Mouse (Mus musculus): Measurements from ENCODE around the gene Lpp. TPM values are rescaled to one million over a fixed set of nuclear protein-coding genes. Genes with fewer than 3 reads are reported as not detected.

Gene Lpp
- polyA plus RNA-seq, 1 experiment from 2014 or later = 11.9 TPM

DNA sequence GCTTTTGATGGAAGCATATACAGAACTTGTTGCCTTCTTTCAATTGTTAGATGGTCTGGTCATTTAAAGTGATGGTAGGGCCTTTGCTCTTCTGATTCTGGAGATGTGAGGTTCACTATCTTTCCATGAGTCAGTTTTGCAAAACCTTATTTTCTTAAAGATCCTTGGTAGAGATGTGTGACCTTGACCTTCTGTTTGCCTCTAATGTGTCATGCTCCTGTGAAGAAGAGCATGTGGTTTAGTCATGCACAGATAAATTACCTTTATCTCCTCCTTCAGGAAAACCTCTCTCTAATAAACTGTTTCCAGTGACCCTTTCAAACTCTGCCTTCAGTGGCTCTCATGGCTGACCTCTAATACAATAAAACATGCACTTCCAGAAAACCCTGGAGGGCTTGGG lies 356.5 kb downstream of the Lpp start:
- no peaks in the 10 kb centered on the region for H3K36me3 ChIP-seq
- H3K27ac ChIP-seq = no peak overlapping the region
- no peaks in the 10 kb centered on the region for H3K9me3 ChIP-seq
- no peaks in the 10 kb centered on the region for H3K27me3 ChIP-seq
- H3K4me2 ChIP-seq = no peak overlapping the region
- no peaks in the 10 kb centered on the region for H3K4me1 ChIP-seq (replicated peaks)
- H3K9ac ChIP-seq = no peak overlapping the region
- no peak for ATAC-seq (ENCODE audit: low FRiP score)
- no peak overlapping the region for H3K4me3 ChIP-seq

DNA sequence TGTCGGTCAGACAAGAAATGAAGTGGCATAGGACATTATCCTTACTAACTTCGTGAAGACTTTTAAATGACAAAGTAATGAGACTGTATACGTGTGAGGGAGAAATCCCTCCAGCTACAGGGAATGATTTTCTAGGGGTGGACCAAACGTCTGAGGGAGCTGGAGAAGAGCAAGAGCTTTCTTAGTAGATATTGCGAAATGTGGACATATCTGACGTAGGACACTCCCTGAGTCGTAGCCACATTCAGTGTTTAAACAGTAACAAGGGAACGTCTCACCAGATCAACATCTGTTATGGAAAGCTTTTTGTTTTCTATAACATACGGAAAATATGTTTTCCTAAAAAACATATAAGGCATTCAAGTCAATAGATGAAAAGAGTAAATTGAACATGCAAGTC lies 362.8 kb downstream of the Lpp start:
- Histone ChIP-seq H3K4me2 (no peak overlapping the region), H3K4me3 (no peak overlapping the region), H3K9me3 (no peaks in the 10 kb centered on the region), H3K36me3 (no peaks in the 10 kb centered on the region), H3K9ac (no peak overlapping the region), H3K27ac (no peak overlapping the region), H3K4me1 (replicated peaks) (no peaks in the 10 kb centered on the region), H3K27me3 (no peaks in the 10 kb centered on the region)
- ATAC-seq (ENCODE audit: low FRiP score) = no peak
- WGBS = 91% methylated on average over 9 of the region's 9 CpGs

DNA sequence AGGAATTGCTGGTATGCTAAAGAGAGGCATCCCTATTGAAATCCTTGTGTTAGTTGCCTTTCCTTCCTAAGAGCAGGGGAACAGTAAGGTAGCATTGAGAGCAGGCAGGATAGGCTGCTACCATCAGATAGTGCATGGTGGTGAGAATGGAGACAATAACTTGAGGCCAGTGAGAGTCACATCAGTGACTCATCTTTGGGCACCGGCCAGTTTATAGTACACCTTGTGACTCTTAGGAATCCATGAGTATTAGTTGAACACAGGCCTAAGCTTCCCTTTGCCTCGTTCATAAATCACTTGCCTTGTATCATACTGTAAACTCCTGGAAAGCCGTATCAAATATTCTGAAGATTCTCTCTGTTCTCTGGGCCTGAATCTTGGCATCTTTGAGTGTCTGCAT lies 372.7 kb downstream of the Lpp start:
- no peak for ATAC-seq (ENCODE audit: low FRiP score)
- 89% methylated on average over 3 of the region's 3 CpGs for WGBS

DNA sequence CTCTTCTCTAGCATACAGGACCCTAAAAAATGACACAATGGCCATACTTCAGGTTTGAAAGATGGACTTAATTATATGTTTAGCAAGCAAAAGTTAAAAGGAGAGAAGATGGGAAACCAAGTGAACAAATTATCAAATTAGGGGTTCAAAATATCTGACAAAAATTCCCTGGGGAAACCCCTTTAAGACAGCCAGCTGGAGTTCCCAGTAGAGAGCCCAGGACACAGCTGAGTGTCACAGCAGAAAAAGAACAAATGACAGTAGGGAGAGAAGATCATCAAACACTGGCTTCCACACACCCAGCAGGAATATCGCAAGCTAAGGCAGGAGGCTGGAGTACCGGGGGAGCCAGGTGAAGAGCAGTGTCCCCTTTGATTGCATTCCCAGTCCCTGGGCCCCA lies 373.3 kb downstream of the Lpp start:
- ATAC-seq (ENCODE audit: low FRiP score) = no peak
- peaks cover 5% of the 10 kb centered on the region; the same call in 1 of the 2 replicates for H3K36me3 ChIP-seq
- H3K27me3 ChIP-seq = no peaks in the 10 kb centered on the region
- WGBS = 78% methylated on average over 2 of the region's 2 CpGs
- no peaks in the 10 kb centered on the region for H3K9me3 ChIP-seq
- H3K9ac ChIP-seq = no peak overlapping the region
- no peak overlapping the region for H3K27ac ChIP-seq
- H3K4me1 ChIP-seq (replicated peaks) = no peaks in the 10 kb centered on the region
- H3K4me3 ChIP-seq = no peak overlapping the region
- H3K4me2 ChIP-seq = no peak overlapping the region

More for the DNA sequence above, 372.7 kb downstream of the Lpp start:
- no peaks in the 10 kb centered on the region for H3K27me3 ChIP-seq
- H3K4me1 ChIP-seq (replicated peaks) = no peaks in the 10 kb centered on the region
- no peak overlapping the region for H3K9ac ChIP-seq
- no peak overlapping the region for H3K4me2 ChIP-seq
- H3K9me3 ChIP-seq = no peaks in the 10 kb centered on the region
- H3K36me3 ChIP-seq = peaks cover 5% of the 10 kb centered on the region; the same call in 1 of the 2 replicates
- H3K4me3 ChIP-seq = no peak overlapping the region
- H3K27ac ChIP-seq = no peak overlapping the region

DNA sequence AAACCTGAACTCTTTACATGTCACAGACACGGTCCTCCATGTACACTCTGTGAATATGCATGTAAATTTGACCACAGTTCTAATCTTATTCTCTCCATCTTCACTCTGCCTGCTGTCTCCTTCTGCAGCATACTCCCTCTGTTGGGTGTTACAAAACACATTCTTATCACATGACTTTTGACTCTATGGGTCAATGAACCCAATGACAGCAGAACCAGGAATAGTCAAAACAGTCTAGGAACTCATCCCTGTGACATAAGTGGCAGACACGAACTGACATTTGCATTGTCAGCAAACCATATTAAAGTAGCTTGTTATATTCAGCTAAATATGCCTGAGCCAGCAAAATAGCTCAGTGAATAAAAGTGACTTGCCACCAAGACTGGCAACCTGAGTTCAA lies 383.7 kb downstream of the Lpp start:
- no peak overlapping the region for H3K4me3 ChIP-seq
- no peaks in the 10 kb centered on the region for H3K27me3 ChIP-seq
- WGBS = 90% methylated on average over 2 of the region's 2 CpGs
- ATAC-seq (ENCODE audit: low FRiP score) = no peak
- H3K9ac ChIP-seq = no peak overlapping the region
- H3K27ac ChIP-seq = no peak overlapping the region
- H3K36me3 ChIP-seq = no peaks in the 10 kb centered on the region
- peaks cover 11% of the 10 kb centered on the region for H3K4me1 ChIP-seq (replicated peaks)
- H3K9me3 ChIP-seq = no peaks in the 10 kb centered on the region
- H3K4me2 ChIP-seq = no peak overlapping the region

DNA sequence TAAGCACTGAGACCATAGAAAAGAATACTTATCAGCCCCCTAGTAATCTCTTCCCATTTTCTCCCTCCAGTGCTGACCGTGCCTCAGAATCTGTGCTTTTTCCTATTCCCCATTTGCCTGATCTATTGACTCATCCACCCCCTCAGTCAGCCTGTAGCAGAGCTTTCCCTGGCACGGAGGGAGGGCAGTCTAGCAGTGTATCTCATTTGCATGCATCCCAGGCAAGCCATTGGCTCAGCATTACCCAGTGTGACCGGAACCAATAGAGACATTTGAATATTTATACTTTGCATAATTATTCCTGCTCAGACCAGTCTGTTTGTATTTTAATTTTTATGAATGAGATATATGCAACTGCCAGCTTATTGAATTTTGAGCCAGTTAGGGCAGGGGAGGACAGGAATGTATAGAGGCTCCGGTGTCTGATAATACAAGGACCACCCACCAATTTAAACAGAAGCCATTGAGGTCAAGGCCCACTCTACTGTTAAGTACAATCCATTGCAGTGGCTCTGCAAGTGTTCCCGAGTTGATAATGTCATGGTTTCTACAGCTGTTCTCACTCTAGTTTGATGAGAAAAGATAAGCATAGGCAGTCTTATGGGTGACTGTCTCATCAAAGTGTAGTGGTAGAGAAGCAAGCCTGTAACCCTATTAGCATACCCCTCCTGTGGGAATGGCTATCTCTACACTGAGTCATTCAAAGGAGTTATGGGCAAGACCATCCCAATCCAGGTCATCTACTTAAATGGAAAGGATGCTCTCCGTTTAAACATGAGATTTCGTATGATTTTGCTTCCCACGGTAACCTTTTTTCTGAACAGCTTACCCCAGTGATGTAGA lies 385.3 kb downstream of the Lpp start:
- Histone ChIP-seq H3K4me3 (no peak overlapping the region), H3K4me1 (replicated peaks) (peaks cover 11% of the 10 kb centered on the region), H3K36me3 (no peaks in the 10 kb centered on the region), H3K9ac (no peak overlapping the region), H3K27me3 (no peaks in the 10 kb centered on the region), H3K27ac (no peak overlapping the region), H3K4me2 (no peak overlapping the region), H3K9me3 (no peaks in the 10 kb centered on the region)
- peak; percentile 91 for ATAC-seq (ENCODE audit: low FRiP score)
- 60% methylated on average over 8 of the region's 8 CpGs for WGBS

DNA sequence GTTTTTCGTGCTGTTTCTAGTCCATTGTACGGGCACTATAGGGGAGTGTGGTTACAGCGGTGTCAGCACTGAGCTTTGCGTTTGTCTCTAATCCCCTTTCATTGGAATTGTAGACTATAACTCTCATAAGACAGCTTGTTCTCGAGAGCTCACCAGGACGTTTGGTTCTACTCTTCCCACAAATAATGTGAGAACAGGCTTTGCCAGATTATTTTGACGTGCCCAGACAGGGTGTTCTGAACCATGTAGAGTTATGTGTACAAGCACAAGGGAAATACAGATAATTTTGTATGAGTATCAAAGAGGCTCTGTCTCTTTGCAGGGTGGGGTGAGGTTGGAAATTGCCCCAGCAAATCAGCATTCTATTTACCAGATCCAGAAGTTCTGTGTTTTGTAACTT lies 387.2 kb downstream of the Lpp start:
- H3K4me1 ChIP-seq (replicated peaks) = peaks cover 11% of the 10 kb centered on the region
- no peak overlapping the region for H3K9ac ChIP-seq
- no peak for ATAC-seq (ENCODE audit: low FRiP score)
- H3K27ac ChIP-seq = no peak overlapping the region
- WGBS = 73% methylated on average over 7 of the region's 7 CpGs
- H3K27me3 ChIP-seq = no peaks in the 10 kb centered on the region
- H3K4me3 ChIP-seq = no peak overlapping the region
- no peaks in the 10 kb centered on the region for H3K36me3 ChIP-seq
- no peak overlapping the region for H3K4me2 ChIP-seq
- H3K9me3 ChIP-seq = no peaks in the 10 kb centered on the region

DNA sequence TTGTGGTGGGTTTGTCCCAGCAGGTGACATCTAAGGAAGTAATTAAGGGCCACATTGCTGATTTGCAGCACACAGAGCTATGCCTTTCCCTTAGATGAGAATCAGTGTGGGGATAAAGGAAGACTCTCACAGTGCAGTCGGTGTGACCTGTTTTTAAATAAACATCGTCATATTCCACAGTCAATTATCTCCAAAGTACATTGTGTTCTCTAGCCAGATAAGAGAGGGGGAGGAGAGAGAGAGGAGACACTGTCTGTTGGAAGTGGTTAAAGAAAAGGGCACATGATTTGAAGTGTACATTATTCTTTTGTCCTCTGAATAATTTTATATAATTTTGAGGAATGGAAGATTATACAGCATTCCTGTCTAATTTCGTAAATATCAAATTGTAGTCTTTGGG lies 388.6 kb downstream of the Lpp start:
- H3K4me3 ChIP-seq = no peak overlapping the region
- no peak overlapping the region for H3K27ac ChIP-seq
- WGBS = 89% methylated on average over 3 of the region's 3 CpGs
- ATAC-seq (ENCODE audit: low FRiP score) = no peak
- no peaks in the 10 kb centered on the region for H3K9me3 ChIP-seq
- H3K9ac ChIP-seq = no peak overlapping the region
- H3K27me3 ChIP-seq = no peaks in the 10 kb centered on the region
- no peaks in the 10 kb centered on the region for H3K36me3 ChIP-seq
- peaks cover 11% of the 10 kb centered on the region for H3K4me1 ChIP-seq (replicated peaks)
- no peak overlapping the region for H3K4me2 ChIP-seq

DNA sequence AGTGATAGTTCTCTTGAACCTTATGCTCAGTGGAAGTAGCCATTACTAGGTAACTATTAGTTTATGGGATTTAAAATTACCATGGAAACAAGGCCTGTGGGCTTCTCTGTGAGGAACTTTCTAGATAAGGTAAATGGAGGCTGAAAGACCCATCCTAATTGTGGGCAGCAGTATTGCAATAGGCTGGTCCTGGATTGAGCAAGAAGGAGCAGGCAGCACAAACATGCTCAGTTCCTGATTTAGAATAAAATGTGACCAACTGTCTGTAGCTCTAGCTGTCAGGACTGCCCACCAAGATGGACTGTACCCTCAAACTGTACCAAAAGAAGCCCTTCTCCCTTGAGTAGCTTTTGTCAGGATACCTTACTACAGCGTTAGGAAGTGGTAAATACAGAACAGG lies 392.3 kb downstream of the Lpp start:
- no peak for ATAC-seq (ENCODE audit: low FRiP score)
- H3K4me3 ChIP-seq = no peak overlapping the region
- H3K27ac ChIP-seq = no peak overlapping the region
- H3K4me2 ChIP-seq = no peak overlapping the region
- H3K36me3 ChIP-seq = no peaks in the 10 kb centered on the region
- H3K4me1 ChIP-seq (replicated peaks) = no peaks in the 10 kb centered on the region
- H3K9ac ChIP-seq = no peak overlapping the region
- no peaks in the 10 kb centered on the region for H3K27me3 ChIP-seq
- 85% methylated on average over 1 of the region's 1 CpGs for WGBS
- no peaks in the 10 kb centered on the region for H3K9me3 ChIP-seq

DNA sequence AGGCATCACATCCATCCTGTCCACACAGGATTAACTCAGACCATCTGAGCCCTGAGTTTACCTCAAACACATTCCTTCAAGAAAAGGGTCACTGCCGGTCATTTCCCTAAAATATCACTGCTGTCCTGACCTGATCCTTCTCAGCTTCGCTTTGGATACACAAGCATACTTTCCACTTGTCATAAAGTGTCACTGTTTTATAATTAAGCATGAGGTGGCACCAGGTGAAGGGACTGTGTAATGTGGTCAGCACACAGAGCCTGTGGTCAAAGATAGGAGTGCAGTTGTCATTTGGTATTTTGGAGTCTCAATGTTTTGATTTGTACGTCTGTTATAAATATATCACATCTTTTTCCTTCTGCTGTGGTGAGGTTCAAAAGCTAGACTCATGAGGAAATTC lies 395.7 kb downstream of the Lpp start:
- H3K27me3 ChIP-seq = no peaks in the 10 kb centered on the region
- H3K9me3 ChIP-seq = no peaks in the 10 kb centered on the region
- H3K4me2 ChIP-seq = no peak overlapping the region
- no peak for ATAC-seq (ENCODE audit: low FRiP score)
- WGBS = 91% methylated on average over 3 of the region's 3 CpGs
- H3K36me3 ChIP-seq = no peaks in the 10 kb centered on the region
- H3K9ac ChIP-seq = no peak overlapping the region
- no peak overlapping the region for H3K27ac ChIP-seq
- H3K4me3 ChIP-seq = no peak overlapping the region
- H3K4me1 ChIP-seq (replicated peaks) = no peaks in the 10 kb centered on the region

DNA sequence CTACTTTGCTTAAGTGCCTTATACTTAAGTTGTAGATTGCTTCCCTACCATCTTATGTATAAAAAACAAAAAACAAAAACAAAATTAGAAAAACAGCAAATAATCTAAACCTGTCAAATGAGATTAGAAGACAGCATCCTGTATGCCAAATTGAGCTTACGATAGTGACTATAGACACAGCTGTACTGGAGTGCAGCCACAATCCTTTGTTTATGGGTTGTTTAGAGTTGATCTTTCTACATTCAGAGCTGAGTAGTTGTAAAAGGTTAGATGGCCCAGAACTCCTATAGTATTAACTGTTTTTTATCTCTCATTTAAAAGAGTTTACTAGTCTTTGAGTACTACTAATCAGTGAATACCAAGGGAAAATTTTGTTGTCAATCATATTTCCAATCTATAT lies 398.1 kb downstream of the Lpp start:
- Histone ChIP-seq H3K4me1 (replicated peaks) (no peaks in the 10 kb centered on the region), H3K36me3 (no peaks in the 10 kb centered on the region), H3K9me3 (no peaks in the 10 kb centered on the region), H3K4me3 (no peak overlapping the region), H3K27ac (no peak overlapping the region), H3K4me2 (no peak overlapping the region), H3K27me3 (no peaks in the 10 kb centered on the region), H3K9ac (no peak overlapping the region)
- ATAC-seq (ENCODE audit: low FRiP score) = no peak
- 97% methylated on average over 1 of the region's 1 CpGs for WGBS

DNA sequence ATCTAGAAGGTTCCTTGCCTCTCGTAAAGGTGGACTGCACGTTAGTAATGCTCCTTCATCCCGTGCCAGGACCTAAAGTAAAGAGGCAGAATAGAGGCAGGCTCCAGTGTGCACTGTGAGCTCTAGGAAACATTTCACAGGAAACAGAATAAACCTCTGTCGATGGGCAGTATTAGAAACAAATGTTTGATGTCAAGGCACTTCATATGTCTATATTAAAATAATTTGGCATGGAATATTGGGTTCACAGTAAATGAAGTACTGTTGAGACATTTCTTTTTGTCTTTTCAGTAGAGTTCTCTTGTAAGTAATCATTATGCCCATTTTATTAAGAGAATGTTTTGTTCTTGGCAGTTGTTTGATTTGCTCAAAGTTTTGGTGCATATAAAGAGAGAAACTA lies 398.7 kb downstream of the Lpp start:
- ATAC-seq (ENCODE audit: low FRiP score) = no peak
- Histone ChIP-seq H3K36me3 (no peaks in the 10 kb centered on the region), H3K27ac (no peak overlapping the region), H3K27me3 (no peaks in the 10 kb centered on the region), H3K4me1 (replicated peaks) (no peaks in the 10 kb centered on the region), H3K4me2 (no peak overlapping the region), H3K9ac (no peak overlapping the region), H3K4me3 (no peak overlapping the region), H3K9me3 (no peaks in the 10 kb centered on the region)
- WGBS = 92% methylated on average over 4 of the region's 4 CpGs

DNA sequence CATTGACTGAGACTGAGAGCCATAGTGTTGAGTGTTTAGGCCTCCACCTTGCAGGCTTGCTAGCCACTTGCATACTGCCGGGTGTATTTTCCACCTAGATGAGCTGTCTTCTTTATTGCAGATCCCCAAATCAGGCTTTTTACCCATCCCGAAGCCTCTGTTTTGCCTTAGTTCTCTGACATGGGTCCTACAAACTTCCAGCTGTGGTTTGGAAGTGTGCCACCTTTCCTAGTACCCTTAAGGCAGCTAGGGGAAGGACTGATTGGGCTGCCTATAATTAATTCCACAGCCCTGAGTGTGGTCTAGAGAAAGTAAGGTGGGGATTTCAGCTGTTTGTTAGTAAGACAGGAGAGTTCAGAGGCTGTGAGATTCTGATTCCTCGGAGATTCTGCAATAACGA lies 399.5 kb downstream of the Lpp start:
- H3K4me2 ChIP-seq = no peak overlapping the region
- no peak for ATAC-seq (ENCODE audit: low FRiP score)
- H3K4me3 ChIP-seq = no peak overlapping the region
- H3K4me1 ChIP-seq (replicated peaks) = no peaks in the 10 kb centered on the region
- no peaks in the 10 kb centered on the region for H3K9me3 ChIP-seq
- no peaks in the 10 kb centered on the region for H3K27me3 ChIP-seq
- 89% methylated on average over 4 of the region's 4 CpGs for WGBS
- no peaks in the 10 kb centered on the region for H3K36me3 ChIP-seq
- no peak overlapping the region for H3K27ac ChIP-seq
- no peak overlapping the region for H3K9ac ChIP-seq
